Mouse (Mus musculus) CH12.LX (cell line): ENCODE data around the gene Bzw2. TPM values are rescaled to one million over a fixed set of nuclear protein-coding genes. Genes with fewer than 3 reads are reported as not detected.

Experiments used
- DNase-seq: peaks from one replicate; pipeline ENCODE4 v3.0.0-alpha.2; 2013; ENCODE audit errors: extremely low read depth
- H3K27ac ChIP-seq: 2 replicates; pipeline ENCODE4 v1.5.1; 2012; ENCODE audit warnings: low read depth, mild to moderate bottlenecking, control low read depth, moderate library complexity; ENCODE audit not compliant: insufficient read depth
- H3K27me3 ChIP-seq: replicated peaks from 2 replicates; pipeline ENCODE3; 2012; ENCODE audit warnings: inconsistent platforms
- H3K36me3 ChIP-seq, 2 experiments: replicated peaks in 1 of 2; 2 replicates each; pipeline versions ENCODE3 to v1.6.1; 2012; ENCODE audit warnings: inconsistent platforms in 1 of 2, low read length in 1 of 2, mild to moderate bottlenecking in 1 of 2, mixed read lengths in 1 of 2, moderate library complexity in 1 of 2; ENCODE audit not compliant: control insufficient read depth in 1 of 2, insufficient read depth in 1 of 2
- H3K4me1 ChIP-seq, 2 experiments: 2 replicates each; pipeline ENCODE4 v1.6.1; 2012; ENCODE audit warnings: inconsistent platforms in 1 of 2, moderate library complexity in 1 of 2; ENCODE audit not compliant: insufficient read depth in 2 of 2, control insufficient read depth in 1 of 2
- H3K4me2 ChIP-seq: 2 replicates; pipeline ENCODE4 v1.6.1; 2012; ENCODE audit warnings: low read depth, mild to moderate bottlenecking, control low read depth; ENCODE audit not compliant: poor library complexity, insufficient read depth, severe bottlenecking
- H3K4me3 ChIP-seq, 3 experiments: fragments of 150-350 bp in 1 of 3; sonication (generic) in 1 of 3; replicated peaks in 1 of 3; 2 replicates each; pipeline versions ENCODE3 to v1.5.1; 2011 to 2012; ENCODE audit warnings: low read depth in 2 of 3, low read length in 2 of 3, mild to moderate bottlenecking in 2 of 3, moderate library complexity in 2 of 3, control low read depth in 1 of 3, improper control_type of control experiment in 1 of 3, inconsistent platforms in 1 of 3, mixed read lengths in 1 of 3; ENCODE audit not compliant: poor library complexity in 1 of 3
- H3K79me2 ChIP-seq: replicated peaks from 2 replicates; pipeline ENCODE4 v1.6.1; 2012; ENCODE audit warnings: mild to moderate bottlenecking, moderate library complexity; ENCODE audit not compliant: control insufficient read depth, poor library complexity, insufficient read depth, severe bottlenecking; ENCODE audit errors: extremely low read depth
- H3K9ac ChIP-seq: 2 replicates; pipeline ENCODE4 v1.6.1; 2012; ENCODE audit warnings: low read depth, mild to moderate bottlenecking, control low read depth, moderate library complexity; ENCODE audit not compliant: insufficient read depth
- H3K9me3 ChIP-seq: replicated peaks from 2 replicates; pipeline ENCODE3; 2012; ENCODE audit warnings: low read length, inconsistent platforms, mixed read lengths
- CHD2 ChIP-seq: IDR thresholded peaks from 2 replicates; pipeline ENCODE4 v1.6.1; 2011; ENCODE audit warnings: low read length, improper control_type of control experiment
- ELF1 ChIP-seq: IDR thresholded peaks from 2 replicates; pipeline ENCODE4 v1.6.1; 2014; ENCODE audit warnings: low read depth, mild to moderate bottlenecking, inconsistent platforms, low read length, improper control_type of control experiment
- ETS1 ChIP-seq: conservative IDR thresholded peaks from 2 replicates; pipeline ENCODE4 v1.6.1; 2012; ENCODE audit warnings: low read depth, mild to moderate bottlenecking, inconsistent platforms, low read length, improper control_type of control experiment, moderate library complexity
- JUND ChIP-seq: conservative IDR thresholded peaks from 2 replicates; pipeline ENCODE4 v1.6.1; 2011; ENCODE audit warnings: low read depth, low read length, improper control_type of control experiment
- KAT2A ChIP-seq: IDR thresholded peaks from 2 replicates; pipeline ENCODE4 v1.6.1; 2012; ENCODE audit warnings: low read length, improper control_type of control experiment, inconsistent platforms; ENCODE audit not compliant: insufficient replicate concordance
- MXI1 ChIP-seq: IDR thresholded peaks from 2 replicates; pipeline ENCODE4 v1.6.1; 2011; ENCODE audit warnings: mild to moderate bottlenecking, low read depth, low read length, improper control_type of control experiment
- PAX5 ChIP-seq: IDR thresholded peaks from 2 replicates; pipeline ENCODE4 v1.6.1; 2012; ENCODE audit warnings: low read length, inconsistent platforms, mixed read lengths
- RAD21 ChIP-seq: IDR thresholded peaks from 2 replicates; pipeline ENCODE4 v1.6.1; 2011; ENCODE audit warnings: low read depth, mild to moderate bottlenecking, low read length, improper control_type of control experiment, moderate library complexity
- RCOR1 ChIP-seq: conservative IDR thresholded peaks from 2 replicates; pipeline ENCODE4 v1.6.1; 2012; ENCODE audit warnings: low read depth, mild to moderate bottlenecking, inconsistent platforms, low read length, improper control_type of control experiment
- SMC3 ChIP-seq: IDR thresholded peaks from 2 replicates; pipeline ENCODE4 v1.6.1; 2011; ENCODE audit warnings: low read depth, low read length, improper control_type of control experiment
- TBP ChIP-seq: conservative IDR thresholded peaks from 2 replicates; pipeline ENCODE4 v1.6.1; 2011; ENCODE audit warnings: low read depth, low read length, improper control_type of control experiment
- ZMIZ1 ChIP-seq: IDR thresholded peaks from 2 replicates; pipeline ENCODE4 v1.6.1; 2012; ENCODE audit warnings: low read depth, mild to moderate bottlenecking, inconsistent platforms, low read length, improper control_type of control experiment
- ZNF384 ChIP-seq: IDR thresholded peaks from 2 replicates; pipeline ENCODE4 v1.6.1; 2012; ENCODE audit warnings: low read depth, low read length, improper control_type of control experiment, inconsistent platforms
- dilution Hi-C: fragments of 300-500 bp; cut with MboI; formaldehyde crosslinking; loops from 2 replicates; pipeline ENCODE4 v1.14.3; 2020; ENCODE audit warnings: low sequenced_read_pairs; ENCODE audit not compliant: extremely low pct_unique_long_range_greater_than_20kb, extremely low pct_ligation_motif_present
- in situ Hi-C: fragments of 300-500 bp; cut with MboI; formaldehyde crosslinking; loops from 3 replicates; pipeline ENCODE4 v1.14.3; 2019; ENCODE audit warnings: low sequenced_read_pairs, low pct_ligation_motif_present, low pct_unique_long_range_greater_than_20kb, mixed read lengths
- polyA plus RNA-seq: library from polyadenylated mRNA; unstranded; fragments of >175 nt; gene quantifications from 2 replicates; pipeline ENCODE4 v1.2.1, GENCODE M21; 2012; ENCODE audit warnings: low read depth; ENCODE audit not compliant: insufficient read length
- total RNA-seq, 2 experiments: library from RNA; depleted of rRNA; stranded (reverse); fragments of 300-350 nt in 1 of 2; fragments of >200 nt in 1 of 2; gene quantifications; 2 replicates each; pipeline ENCODE4 v1.2.3; 2012 to 2014

Bzw2 gene
- total and polyA plus RNA-seq, 3 experiments = 161 to 424 (median 275) TPM

DNA sequence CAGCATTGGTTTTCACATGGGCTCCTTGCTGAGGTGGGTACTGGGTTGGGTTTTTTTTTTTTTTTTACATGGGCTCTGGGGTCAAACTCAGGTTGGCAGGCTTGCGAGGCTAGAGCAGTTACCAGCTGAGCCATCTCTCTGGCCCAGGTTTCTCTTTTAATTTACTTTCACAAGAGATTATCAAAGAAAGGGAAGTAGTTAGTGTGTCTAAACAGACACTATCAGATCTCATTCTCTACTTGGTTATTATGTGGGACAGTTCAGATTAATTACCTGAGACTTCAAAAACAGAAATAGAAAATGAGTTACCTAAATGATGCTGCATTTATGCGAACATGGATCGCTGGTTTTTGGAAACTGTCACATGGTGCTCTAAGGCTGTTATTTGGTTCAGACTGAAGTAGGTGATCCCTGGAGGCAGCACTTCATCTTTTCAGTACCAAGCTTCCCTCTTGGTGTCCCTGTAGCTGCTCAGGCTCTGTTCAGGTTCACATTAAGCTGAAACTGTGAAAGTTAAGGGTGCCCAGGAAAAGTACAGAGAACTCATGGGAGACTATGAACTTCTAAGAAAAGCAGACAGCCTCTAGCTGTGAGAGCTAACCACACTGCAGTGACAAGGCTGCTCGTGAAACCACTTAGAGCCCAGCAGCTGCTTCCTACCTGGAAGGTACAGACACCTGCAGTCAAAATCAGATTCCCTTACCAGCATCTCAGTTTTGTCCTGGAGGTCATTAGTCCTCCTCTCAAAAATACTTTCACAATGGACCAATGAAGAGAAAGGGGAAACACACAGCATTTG is 79.6 kb downstream of the Bzw2 start:
- Histone ChIP-seq H3K9ac (no peak overlapping the region), H3K4me3 (no peak overlapping the region), H3K4me1 (peaks cover 0 to 14% of the 10 kb centered on the region in 2 experiments; a peak in 2 of 4 replicates), H3K27ac (no peak overlapping the region), H3K36me3 (no peaks in the 10 kb centered on the region), H3K27me3 (no peaks in the 10 kb centered on the region), H3K4me2 (peak overlapping the region; percentile 41; the same call in 1 of the 2 replicates), H3K79me2 (no peaks in the 10 kb centered on the region), H3K9me3 (no peaks in the 10 kb centered on the region)
- in situ Hi-C loops = no loop called here
- TF ChIP-seq KAT2A (no peak), MXI1 (no peak), RCOR1 (no peak)
- dilution Hi-C loops = no loop called here
- no peak for DNase-seq

DNA sequence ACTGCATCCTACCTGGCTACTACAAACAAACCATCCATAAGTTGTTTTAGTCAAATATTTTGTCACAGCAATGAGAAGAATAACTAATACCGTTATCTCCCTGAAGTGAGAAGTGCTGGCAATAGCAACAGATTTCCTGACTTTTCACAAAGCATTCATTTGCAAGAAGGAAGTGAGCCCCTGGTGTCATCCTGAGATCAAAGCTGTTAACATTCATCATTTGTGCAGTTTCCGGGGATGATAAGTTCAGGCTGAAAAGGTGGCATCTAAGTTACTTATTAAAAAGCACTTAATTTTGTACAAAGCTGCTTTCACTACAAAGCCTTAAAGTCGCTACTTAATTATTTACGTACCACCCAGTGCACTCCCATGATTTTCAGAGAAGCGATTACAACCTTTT is 85.0 kb downstream of the Bzw2 start:
- Histone ChIP-seq H3K27me3 (no peaks in the 10 kb centered on the region), H3K4me3 (no peak overlapping the region)
- no peak for TF ChIP-seq KAT2A
- TF ChIP-seq SMC3 = no peak
- TF ChIP-seq ZNF384 = no peak
- TF ChIP-seq CHD2 = no peak
- no peak for TF ChIP-seq ELF1
- no peak for TF ChIP-seq PAX5
- TF ChIP-seq RAD21 = no peak
- no peak for TF ChIP-seq TBP
- TF ChIP-seq ETS1 = no peak
- TF ChIP-seq JUND = no peak
- no peak for TF ChIP-seq ZMIZ1
- TF ChIP-seq, all 38 proteins: peak for 0
- Histone ChIP-seq H3K9ac (no peak overlapping the region), H3K4me2 (no peak overlapping the region), H3K27ac (no peak overlapping the region), H3K9me3 (no peaks in the 10 kb centered on the region), H3K36me3 (no peaks in the 10 kb centered on the region), H3K4me1 (peaks cover 0 to 18% of the 10 kb centered on the region in 2 experiments; a peak in 2 of 4 replicates), H3K79me2 (no peaks in the 10 kb centered on the region)
- in situ Hi-C loops (no loop called here), dilution Hi-C loops (no loop called here)
- DNase-seq = no peak
